Mouse (Mus musculus): ENCODE measurements around the gene Hmcn2. TPM values are rescaled to one million over a fixed set of nuclear protein-coding genes. Genes with fewer than 3 reads are reported as not detected.
A peak's percentile ranks its signal among the peaks of the same experiment; 100 is the strongest.

Hmcn2 gene
- total RNA-seq, 2 experiments from 2014 or later, result 0.30 to 0.73 TPM

DNA sequence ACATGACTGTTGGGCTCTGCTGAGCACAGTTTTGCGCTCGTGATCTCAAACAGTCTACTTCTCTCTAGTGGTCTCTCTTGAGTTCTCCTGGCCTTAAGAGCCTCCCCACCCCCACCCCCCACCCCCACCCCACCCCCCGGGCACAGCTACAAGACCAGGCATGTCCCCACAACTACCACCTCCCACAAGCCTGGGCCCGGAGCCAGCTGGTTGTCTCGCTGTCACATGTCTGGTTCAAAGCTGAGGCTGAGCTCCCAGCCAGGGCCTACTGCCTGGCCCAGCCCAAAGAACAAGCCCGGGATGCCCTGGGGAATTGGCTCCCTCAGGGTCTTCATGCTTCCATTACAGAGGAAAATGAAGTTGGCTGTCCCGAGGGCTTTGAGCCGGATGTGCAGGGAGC lies 140.1 kb downstream of the Hmcn2 start:
- DNase-seq (ENCODE audit: low spot score in 2 of 2), result peak in 1 of 2 experiments; percentile 42

DNA sequence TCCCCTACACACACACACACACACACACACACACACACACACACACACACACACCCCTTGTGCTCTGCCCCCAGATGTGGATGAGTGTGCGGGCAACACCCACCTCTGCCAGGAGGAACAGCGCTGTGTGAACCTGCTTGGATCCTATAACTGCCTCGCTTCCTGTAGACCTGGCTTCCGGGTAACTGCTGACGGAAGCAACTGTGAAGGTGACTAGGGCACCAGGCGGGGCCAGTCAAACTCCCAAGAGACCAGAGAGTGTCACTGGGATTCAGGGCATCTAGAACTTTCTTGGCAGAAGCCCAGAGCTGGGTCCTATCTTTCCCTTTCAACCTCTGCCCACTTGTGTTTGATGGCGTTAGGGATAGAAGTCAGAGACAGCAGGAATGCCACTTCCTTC lies 141.2 kb downstream of the Hmcn2 start:
- DNase-seq (ENCODE audit: low spot score in 2 of 2), result no peak

DNA sequence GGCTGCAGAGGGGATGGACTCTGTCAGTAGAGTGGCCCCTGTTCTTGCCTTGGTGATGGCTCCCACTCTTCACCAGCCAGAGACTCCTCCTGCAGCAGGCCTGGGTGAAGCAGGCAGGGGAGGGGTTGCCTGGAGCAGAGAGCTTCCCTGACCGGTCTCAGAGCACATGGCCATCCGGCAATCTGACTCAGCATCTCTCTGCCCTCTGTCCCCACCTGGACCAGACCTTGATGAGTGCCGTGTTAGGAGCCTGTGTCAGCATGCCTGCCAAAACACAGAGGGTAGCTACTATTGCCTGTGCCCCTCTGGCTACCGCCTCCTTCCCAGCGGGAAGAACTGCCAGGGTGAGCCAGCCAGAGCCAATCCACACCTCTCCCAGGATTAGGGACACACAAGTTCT lies 144.2 kb downstream of the Hmcn2 start:
- no peak for DNase-seq (ENCODE audit: low spot score in 2 of 2)

DNA sequence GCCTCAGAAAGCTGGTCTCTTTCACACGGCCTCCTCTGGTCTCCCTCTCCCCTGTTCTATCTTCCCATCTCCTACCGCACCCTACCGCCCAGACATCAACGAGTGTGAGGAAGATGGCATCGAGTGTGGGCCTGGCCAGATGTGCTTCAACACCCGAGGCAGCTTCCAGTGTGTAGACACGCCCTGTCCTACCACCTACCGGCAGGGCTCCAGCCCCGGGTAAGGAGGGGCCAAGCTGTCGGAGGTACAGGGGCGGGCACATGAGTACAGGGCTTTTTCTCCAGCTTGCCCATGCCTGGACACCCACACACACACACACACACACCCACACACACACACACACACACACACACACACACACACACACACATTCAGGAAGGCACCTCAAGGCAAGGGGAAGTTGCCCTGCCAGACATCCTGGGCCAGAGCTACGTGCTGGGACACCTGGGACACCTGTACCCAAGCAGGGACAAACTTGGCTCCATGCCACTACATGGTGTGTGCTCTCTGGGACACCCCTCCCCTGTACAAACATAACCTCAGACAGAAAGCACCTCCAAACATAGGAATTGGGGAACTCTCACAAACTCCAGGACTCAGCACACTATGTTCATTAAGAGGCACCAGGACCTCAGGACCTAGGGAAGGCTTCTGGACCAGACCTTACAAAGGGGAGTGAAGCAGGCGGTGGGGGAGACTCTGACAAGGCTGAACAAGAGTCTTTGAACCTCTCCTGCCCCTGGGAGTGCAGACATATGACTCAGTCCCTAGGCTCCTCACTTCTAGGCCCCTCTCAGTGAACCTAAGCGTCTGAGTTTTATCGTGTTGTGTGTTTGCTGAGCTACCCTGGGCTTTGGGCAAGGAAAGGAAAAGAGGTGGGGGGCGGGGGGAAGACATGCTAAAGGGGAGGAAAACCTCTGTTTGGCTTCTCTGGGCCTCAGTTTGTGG lies 145.0 kb downstream of the Hmcn2 start:
- DNase-seq (ENCODE audit: low spot score in 2 of 2), result no peak

DNA sequence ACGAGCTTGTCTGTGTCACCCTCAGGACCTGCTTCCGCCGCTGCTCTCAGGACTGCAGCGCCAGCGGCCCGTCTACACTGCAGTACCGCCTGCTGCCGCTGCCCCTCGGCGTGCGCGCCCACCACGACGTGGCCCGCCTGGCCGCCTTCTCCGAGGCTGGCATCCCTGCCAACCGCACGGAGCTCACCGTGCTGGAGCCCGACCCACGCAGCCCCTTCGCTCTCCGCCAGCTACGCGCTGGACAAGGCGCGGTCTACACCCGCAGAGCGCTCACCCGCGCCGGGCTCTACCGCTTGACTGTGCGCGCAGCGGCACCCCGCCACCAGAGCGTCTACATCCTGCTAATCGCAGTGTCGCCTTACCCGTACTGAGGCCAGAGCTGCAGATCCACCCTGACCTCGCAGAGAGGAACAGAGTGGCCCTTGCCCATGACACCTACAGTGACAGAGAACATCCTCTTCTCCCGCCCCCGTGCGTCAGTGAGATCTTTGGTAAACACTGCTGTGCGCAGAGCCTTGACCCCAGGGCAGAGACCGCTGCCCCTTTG lies 145.9 kb downstream of the Hmcn2 start:
- peak in 1 of 2 experiments; percentile 34 for DNase-seq (ENCODE audit: low spot score in 2 of 2)

DNA sequence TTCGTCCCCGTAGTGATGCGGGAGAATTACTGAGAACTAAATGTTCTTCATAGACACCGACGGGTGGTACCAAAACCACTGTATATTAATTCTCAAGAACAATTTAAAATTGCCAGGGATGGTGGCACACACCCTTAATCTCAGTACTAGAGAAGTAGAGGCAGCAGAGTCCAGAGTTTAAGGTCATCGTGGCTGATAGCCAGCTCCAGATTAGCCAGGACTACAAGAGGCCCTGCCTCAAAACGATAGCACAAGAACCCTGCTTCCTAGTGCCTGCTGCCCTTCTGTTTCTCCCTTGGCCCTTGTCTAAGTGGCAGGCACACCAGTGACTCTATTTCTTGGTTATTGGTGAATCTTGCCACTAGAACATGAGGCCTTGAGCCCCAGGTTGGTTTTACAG lies 146.7 kb downstream of the Hmcn2 start:
- no peak for DNase-seq (ENCODE audit: low spot score in 2 of 2)

DNA sequence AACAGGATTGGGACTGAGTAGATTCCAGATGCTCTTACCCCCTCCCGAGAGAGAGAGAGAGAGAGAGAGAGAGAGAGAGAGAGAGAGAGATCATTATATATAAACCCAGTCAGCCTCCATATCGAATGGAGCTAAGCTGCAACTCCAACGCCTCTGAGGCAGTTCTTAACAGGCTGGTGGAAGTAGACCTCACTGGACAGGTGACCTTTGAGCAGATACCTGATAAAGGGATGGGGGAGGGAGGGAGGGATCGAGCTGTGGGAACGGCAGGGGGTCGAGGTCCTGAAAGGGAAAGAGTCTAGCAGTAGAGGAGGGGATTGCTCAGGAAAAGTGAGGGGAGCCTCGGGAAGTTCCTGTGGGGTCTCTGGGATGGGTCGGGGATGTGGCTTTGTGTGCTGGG lies 147.8 kb downstream of the Hmcn2 start:
- DNase-seq (ENCODE audit: low spot score in 2 of 2), result no peak

DNA sequence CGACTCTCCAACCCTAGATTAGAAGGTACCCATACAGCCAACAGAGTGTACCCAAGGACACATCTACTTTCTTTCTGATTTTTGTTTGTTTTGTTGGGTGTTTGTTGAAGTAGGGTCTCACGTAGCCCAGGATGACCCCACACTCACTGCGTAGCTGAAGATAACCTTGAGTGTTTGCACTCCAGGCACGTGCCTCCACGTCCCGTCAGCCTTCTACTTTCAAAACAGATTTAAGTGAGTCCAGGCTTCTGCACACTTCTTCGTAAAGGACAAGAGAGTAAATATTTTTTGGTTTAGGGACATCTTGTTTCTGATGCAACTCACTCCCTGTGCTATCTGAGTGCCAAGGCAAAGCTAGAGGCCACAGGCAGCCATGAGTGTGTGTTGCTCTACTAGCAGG lies 149.0 kb downstream of the Hmcn2 start:
- DNase-seq (ENCODE audit: low spot score in 2 of 2), result no peak

DNA sequence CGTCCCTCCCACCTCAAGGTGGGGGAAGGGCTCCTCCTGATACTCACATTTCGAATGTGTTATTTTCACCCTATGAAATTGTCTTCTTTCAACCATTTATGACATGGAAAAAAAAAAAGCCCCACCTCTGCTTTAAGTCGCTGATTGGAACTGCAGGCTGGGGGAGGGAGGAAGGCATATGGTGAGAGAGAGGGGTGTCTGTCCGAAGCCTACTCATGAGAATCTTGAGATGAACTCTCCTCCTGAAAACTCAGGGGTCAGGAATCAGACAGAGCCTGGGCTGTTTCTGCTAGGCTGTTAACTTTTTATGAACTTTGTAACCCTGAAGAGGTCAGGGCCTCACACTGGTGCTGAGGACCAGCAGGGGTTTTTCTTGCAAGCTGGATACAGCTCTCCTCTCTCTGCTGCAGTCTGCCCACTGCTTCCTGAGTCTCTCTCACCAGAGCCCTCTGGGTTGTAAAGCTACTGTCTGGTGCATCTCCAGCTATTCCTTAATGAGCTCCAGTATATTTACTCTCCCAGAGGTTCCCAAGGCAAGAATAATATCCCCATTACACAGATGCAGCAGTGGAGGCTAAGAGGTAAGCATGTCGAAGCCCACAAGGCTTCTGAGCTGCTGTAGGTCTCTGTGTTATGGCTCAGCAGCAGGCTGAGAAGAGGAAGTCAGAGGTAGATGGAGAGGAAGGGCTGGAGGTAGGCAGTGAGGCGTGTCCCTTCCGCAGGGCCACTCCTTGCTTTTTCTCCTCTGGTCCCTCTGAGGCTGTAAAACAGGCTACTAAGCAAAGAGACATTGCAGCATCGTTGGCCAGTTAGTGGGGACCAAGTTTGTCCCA lies 149.7 kb downstream of the Hmcn2 start:
- DNase-seq (ENCODE audit: low spot score in 2 of 2), result no peak

DNA sequence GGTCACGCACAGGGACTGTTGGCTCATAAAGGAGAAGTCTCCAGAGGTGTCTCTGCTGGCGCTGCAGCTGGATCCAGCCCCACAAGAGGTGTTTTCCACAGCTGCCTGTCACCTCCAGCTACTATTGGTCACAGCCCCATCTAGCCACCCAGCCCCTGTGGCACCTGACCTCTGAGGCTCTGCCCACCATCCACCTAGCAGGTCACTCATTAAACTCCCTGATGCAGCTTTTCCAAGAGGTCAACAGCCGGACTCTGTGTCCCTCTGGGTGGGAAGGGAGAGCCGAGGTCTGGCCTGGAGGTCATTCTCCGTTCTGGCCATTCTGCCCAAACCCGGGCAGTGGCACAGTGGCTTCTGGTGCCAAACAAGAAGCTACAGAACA lies 150.3 kb downstream of the Hmcn2 start:
- no peak for DNase-seq (ENCODE audit: low spot score in 2 of 2)

DNA sequence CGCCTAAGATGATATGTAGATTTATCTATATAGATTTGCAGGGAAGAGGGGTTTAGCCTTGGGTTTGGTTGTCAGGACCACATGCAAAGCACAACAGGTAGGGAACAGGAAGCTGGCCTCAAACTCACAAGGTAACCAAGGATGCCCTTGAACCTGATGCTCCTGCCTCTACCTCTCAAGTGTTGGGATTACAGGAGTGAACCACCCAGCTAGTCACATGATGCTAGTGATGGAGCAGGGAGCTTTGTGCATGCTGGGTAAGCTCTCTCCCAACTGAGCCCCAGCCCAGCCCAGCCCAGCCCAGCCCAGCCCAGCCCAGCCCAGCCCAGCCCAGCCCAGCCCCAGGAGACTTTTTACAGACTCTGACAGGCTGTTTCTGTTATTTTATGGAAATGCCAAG lies 153.2 kb downstream of the Hmcn2 start:
- DNase-seq (ENCODE audit: low spot score in 2 of 2), result no peak

DNA sequence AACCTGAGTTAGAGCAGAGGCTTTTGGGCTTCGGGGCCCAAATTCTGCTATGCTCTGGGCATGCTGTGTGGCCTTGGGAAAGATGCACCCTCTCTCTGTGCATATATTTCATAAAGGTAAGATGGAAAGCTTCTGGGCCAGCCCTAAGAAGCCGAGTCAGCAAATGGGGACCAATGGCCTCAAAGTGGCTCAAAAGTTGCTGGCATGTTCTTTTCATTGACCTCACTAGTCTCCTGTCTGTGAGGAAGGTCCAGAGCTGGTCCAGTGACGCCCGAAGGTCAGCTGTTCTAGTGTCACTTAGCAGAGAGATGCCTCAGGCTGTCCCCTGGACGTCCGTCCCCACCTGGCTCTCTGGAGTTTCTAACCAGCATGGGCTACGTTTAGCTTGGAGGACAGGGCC lies 154.6 kb downstream of the Hmcn2 start:
- no peak for DNase-seq (ENCODE audit: low spot score in 2 of 2)

DNA sequence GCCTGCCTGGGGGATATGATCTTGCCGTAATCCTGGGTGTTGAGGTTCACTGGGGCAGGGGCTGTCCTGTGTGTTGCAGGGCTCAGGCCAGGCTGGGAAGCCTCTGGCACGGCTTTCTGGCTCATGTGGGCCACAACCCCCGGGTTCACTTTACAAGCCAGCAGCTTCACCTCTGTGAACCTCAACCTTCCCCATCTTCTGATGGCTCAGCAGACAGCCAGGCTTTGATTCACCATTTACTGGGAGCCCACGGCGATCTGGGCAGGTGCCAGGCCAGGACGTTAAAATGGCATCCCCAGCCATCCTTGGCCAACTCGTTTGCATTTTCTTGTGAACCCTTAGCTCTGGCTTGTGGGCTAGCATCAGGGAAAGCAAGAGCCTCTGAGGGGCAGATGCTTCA lies 155.3 kb downstream of the Hmcn2 start:
- no peak for DNase-seq (ENCODE audit: low spot score in 2 of 2)

DNA sequence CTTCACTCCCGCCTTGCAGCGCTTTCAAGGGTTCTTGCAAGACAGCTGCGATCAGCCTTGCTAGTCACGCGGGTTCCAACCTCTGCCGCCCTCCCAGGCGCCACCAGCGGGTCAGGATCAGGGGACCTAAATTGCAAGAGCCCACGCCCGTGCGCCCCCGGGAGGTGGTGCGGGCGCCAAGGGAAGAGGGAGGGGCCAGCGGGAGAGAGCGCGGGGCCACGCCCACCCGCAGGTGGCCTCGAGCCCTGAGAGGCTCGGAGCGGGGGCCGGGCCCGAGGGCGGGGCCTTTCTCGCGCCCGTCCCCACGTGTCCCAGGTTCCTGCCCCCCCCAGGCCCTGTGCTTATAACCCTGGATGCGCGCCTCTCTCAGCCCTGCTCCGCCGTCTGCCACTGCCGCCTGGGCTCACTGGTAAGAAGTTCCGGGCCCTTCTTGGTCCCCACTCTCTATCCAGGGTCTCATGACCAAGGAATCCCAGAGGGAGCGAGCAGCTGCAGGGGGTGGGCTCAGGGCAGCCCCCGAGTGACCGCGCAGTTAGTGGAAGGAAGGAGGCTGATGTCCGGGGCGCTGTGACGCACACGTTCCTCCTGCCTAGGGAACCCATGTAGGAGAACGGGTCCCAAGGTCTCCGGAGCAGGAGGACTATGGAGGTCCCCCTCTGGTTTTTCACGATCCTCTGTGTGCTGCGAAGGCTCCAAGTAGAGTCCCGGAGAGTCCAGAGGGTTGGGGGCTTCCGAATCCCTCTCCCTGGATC lies 155.9 kb downstream of the Hmcn2 start, which contains the start of gene Ass1:
TSS of gene Ass1 (plus strand) at position 277 of the 752 bp plus-strand sequence.
- DNase-seq (ENCODE audit: low spot score in 2 of 2), result peak; percentile 54 to 65

DNA sequence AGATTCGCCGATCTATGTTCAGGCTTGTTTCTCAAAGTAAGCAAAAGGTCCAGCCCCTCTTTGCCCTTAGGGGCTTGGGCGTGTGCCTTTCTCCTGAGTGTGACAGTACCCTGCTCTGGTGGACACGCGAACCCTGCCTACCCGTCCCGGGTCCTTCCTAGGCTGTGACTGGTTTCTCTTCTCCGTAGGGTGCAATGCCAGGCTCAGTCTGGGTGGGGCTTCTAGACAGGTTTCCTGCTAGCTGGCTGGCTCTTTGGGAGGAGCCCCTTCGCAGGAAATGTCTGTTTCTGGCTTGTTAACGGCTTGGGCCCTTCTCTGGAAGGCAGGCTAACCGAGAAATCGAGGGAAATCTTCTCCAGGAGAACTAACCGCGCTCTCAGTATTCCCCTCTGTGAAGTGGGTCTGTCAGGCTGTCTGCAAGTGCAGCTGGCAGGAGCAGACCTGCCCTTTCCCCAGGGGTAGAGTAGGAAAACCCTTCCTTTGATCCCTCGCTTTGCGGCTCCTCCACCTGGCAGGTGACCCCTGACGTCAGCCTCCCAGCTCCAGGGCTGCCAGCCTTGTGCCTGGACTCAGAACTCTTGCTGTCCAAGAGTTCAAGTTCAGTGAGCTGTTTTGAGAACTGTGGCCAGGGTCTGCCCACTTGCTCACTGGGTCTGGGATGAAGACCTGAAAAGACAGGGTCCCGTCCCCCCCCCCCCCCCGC lies 156.6 kb downstream of the Hmcn2 start:
- DNase-seq (ENCODE audit: low spot score in 2 of 2), result no peak

DNA sequence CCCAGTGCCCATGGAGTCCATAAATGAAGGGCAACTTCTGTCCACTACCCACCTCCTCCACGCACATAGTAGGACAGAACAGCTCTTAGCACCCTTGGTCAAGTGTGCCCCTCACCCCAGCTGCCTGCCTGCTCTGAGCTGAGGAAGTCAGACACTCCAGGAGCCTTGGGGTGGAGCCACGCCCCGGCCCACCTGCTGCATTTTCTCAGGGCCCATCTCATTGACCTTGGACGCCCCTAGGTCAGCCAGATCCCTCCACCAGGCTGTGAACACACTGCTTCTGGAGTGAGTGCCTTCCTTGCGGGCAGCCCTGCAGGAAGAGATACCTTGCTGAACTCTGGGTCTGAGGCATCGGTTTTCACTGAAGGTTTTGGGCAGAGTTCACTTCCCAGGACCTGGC lies 157.4 kb downstream of the Hmcn2 start:
- no peak for DNase-seq (ENCODE audit: low spot score in 2 of 2)

DNA sequence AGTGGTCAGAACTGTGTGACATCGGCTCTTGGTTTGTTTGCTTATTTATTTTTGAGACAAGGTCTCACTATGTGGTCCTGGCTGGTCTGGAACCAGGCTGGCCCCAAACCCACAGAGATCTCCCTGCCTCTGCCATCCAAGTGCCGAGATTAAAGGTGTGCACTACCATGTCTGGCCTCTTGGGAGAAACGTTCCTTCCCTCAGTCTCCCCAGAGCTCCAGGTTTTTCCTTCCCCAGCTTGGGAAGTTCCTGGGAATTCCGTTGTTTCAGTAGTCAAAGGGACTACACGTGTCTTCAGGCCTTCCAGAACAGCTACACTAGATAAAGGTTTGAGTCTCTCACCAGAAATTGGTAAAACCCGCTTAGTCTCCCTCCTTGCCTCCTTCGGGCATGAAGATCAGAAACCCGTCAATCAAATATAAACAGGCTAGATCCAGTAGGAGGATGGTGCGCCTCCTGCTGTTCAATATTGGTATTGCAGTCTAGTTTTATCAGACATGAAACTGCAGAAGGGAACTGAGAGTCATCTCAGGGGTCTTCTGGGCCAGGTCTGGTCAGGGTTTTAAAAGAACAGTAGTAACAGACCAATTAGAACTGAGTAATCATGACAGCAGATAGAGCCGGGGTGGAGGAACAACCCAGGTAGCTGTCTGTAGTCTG lies 158.3 kb downstream of the Hmcn2 start:
- DNase-seq (ENCODE audit: low spot score in 2 of 2), result peak in 1 of 2 experiments; percentile 61

DNA sequence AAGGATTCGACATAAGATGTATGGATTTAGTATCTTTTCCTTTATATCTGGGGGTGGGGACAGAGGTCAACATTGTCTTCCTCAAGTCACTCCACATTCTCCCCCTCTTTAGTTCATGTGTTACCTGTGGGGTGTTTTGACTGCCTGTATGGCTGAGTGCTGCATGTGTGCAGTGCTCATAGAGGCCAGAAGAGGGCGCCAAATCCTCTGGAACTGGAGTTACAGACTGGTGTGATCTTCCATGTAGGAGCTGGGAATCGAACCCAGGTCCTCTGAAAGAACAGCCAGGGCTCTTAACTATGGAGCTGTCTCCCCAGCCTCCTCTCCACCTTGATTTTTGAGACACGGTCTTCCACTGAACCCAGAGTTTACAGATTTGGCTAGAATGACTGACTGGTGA lies 159.7 kb downstream of the Hmcn2 start:
- DNase-seq (ENCODE audit: low spot score in 2 of 2), result no peak

DNA sequence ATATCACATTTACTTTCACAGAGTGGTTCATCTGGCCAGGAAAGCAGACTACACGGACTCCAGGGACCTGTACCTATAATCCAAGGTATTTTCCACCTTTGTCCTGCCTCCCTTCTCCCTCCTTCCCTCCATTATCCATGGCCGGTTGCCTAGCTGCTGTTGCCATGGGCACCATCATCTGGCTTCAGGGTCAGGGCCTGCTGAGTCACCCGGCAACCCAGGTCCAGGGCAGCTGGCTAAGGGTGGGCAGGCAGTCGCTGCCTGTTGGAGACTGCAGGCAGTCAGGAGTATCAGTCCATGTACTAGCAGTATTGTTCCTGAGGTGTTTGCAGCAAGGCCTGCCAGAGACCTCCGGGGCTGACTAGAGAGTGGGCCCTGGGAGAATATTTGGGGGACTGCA lies 160.5 kb downstream of the Hmcn2 start:
- DNase-seq (ENCODE audit: low spot score in 2 of 2), result no peak

Data from left cerebral cortex, adult 18-20 months (tissue).